Mouse (Mus musculus) CH12.LX (cell line): ENCODE results near the gene Slu7.

Experiments
- CTCF ChIP-seq, 2 experiments: IDR thresholded peaks in 1 of 2; conservative IDR thresholded peaks in 1 of 2; 2 replicates each; pipeline ENCODE4 v1.5.1; 2011 to 2012; ENCODE audit warnings: low read depth in 2 of 2, low read length in 2 of 2, improper control_type of control experiment in 1 of 2, inconsistent platforms in 1 of 2, mild to moderate bottlenecking in 1 of 2, moderate library complexity in 1 of 2
- MEF2A ChIP-seq: IDR thresholded peaks from 2 replicates; pipeline ENCODE4 v1.6.1; 2014; ENCODE audit warnings: low read depth, mild to moderate bottlenecking, inconsistent platforms, low read length, improper control_type of control experiment, borderline replicate concordance
- PAX5 ChIP-seq: IDR thresholded peaks from 2 replicates; pipeline ENCODE4 v1.6.1; 2012; ENCODE audit warnings: low read length, inconsistent platforms, mixed read lengths
- POLR2A ChIP-seq: IDR thresholded peaks from 2 replicates; pipeline ENCODE4 v1.6.1; 2011; ENCODE audit warnings: low read depth, mild to moderate bottlenecking, improper control_type of control experiment, low read length

DNA sequence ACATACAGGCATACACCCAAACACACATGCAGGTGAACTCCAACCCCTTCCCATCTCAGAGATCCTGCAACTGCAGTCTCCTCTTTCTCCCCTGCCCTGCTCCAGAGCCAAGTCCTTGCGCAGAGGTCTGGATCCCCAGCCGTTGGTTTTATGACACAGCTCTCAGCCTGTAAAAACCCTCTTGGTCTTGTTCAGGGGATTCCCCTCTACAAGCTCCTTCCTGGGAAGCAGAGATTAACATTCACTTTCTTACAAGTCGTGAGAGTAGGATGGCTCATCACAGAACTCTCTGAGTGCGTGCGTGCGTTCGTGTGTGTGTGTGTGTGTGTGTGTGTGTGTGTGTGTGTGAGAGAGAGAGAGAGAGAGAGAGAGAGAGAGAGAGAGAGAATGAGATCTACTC, 23.3 kb upstream of the Slu7 start:
- TF ChIP-seq PAX5 (no peak), MEF2A (no peak), POLR2A (no peak), CTCF (conservative IDR thresholded peaks at IDR 0.05 in 1 of 2, IDR thresholded peaks at IDR 0.05 in 1 of 2; ENCODE audit: low read depth in 2 of 2, low read length in 2 of 2) (no peak)
